Mouse (Mus musculus): ENCODE measurements around the gene Trpm7. TPM values are rescaled to one million over a fixed set of nuclear protein-coding genes. Genes with fewer than 3 reads are reported as not detected.

The Trpm7 gene
- total RNA-seq, 2 experiments from 2014 or later = 32.7 to 33.4 TPM

- no peak for DNase-seq (ENCODE audit: low spot score in 2 of 2)
These were observed 132.6 kb downstream of the Trpm7 start for GRCm38 (mm10) chr2:126743389-126743788.

Small RNAs within 50 kb of the gene (microRNA-seq; reads per million reads assigned to microRNA genes)
- 0.74 to 1.2 reads per million in 2 experiments for gene Mir3473g

Other genes with a start within 250 kb of the Trpm7 start
- 10 to 100 TPM; 15.4 to 19.6 TPM for gene Gabpb1, start 199.9 kb downstream of the Trpm7 start, total RNA-seq (2021)
- 10 to 100 TPM; 51.3 to 55.4 TPM for gene Usp8, start 168.9 kb downstream of the Trpm7 start, total RNA-seq (2021)
- gene Usp50, start 92.8 kb downstream of the Trpm7 start, total RNA-seq (2021) = 1 to 10 TPM; 2.0 to 2.5 TPM
- 10 to 100 TPM; 24.9 to 27.3 TPM for gene Sppl2a, start 57.0 kb upstream of the Trpm7 start, total RNA-seq (2021)
- 10 to 100 TPM; 11.0 to 11.5 TPM for gene Ap4e1, start 132.5 kb upstream of the Trpm7 start, total RNA-seq (2021)
- 10 to 100 TPM; 20.9 to 23.3 TPM for gene Blvra, start 194.4 kb upstream of the Trpm7 start, total RNA-seq (2021)